Mouse (Mus musculus) embryo, embryonic 10.5 days (tissue): ENCODE measurements around the gene Hecw2.

ENCODE experiments used
- DNase-seq: peaks from one replicate; pipeline ENCODE4 v3.0.0-alpha.2; 2015; ENCODE audit warnings: low spot score

Hecw2 gene

GRCm38 (mm10) chr1:53890380-53890779, 304.6 kb downstream of the Hecw2 start:
- DNase-seq = peak; percentile 28

GRCm38 (mm10) chr1:53889806-53890205, 305.2 kb downstream of the Hecw2 start:
- DNase-seq = no peak

DNA sequence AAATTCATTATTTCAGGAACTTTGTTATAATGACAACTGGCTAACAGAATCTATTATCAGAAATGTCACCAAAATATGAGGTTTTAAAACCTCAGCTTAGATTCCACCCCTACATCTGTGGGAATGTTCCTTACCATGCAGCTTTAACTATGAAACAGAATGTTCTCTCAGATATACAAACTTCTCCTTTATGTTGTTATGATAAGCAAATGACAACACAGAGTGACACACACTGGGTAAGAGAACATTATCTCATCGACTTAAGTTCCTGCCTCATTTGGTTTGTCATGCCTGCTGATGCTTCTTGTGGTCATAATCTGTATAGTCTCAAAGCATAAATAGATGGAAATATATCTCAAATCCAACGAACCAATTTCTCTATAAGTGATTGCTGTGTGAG, 312.5 kb downstream of the Hecw2 start:
- DNase-seq = no peak

GRCm38 (mm10) chr1:53875919-53876318, 319.0 kb downstream of the Hecw2 start:
- no peak for DNase-seq

DNA sequence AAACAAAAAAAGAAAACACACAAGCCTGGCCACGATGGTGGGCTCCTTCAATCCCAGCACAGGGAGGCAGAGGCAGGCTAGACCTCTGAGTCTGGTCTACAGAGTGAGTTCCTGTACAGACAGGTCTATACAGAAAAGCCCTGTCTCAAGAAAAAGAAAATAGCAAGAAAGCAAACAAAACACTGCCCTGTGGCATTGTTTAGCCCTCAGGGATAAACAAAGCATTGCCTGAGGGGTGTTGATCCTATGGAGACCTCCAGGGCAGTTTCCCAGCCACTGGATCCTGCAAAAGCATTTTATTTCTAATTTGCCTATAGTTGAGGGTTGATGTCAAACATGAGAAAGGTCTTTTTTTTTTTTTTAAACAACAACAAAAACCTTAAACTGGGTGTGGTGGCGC, 327.7 kb downstream of the Hecw2 start:
- no peak for DNase-seq

DNA sequence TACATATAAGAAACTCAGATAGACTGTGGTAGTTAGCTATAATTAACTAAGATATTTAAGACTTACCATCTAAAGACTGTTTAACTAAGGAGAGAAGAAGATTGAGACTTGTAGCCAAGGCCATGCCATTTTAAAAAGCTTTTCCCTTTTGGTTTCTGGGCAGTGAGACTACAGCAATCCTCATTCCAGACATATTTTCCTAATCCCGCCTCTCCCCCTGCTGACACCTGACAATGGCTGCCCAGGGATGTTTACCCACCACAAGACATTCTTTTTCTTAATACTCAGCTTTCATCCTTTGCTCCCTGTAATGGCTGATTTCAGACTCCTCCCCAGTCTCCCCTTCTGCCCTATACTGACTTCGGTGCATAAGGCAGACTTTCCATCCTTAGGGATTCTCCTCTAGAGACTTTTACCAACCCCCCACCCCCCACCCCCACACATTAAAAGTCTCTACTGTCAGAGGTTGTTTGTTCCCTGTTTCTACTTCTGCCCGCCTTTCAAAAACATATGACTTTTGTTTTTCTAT, 328.5 kb downstream of the Hecw2 start:
- peak; percentile 12 for DNase-seq

- no peak for DNase-seq
These were observed 330.9 kb downstream of the Hecw2 start for GRCm38 (mm10) chr1:53864046-53864445.

- DNase-seq = no peak
These were observed 334.4 kb downstream of the Hecw2 start for GRCm38 (mm10) chr1:53860611-53861010.

GRCm38 (mm10) chr1:53859175-53859574, 335.8 kb downstream of the Hecw2 start:
- DNase-seq = no peak

- no peak for DNase-seq
These were observed 338.4 kb downstream of the Hecw2 start for GRCm38 (mm10) chr1:53856501-53857103.

DNA sequence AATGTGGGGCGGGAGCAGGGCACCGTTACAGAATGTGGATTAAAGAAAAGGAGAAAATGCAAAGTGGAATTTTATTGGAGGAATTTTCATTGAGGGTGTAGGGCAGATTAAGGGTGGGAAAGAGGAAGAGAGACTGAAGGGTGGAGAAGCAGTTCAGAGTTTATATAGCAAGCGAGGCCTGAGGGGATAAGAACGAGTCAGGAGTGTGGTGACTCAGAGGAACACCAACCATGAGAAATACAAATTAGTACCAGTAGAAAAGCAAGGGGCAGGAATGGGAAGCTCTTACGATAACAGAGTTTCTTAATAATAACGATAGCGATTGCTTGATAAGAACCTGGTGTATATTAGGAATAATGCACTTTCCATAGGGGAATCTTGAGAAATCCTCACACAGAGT, 339.2 kb downstream of the Hecw2 start:
- DNase-seq = no peak

- DNase-seq = no peak
These were observed 342.8 kb downstream of the Hecw2 start for GRCm38 (mm10) chr1:53852086-53852610.

DNA sequence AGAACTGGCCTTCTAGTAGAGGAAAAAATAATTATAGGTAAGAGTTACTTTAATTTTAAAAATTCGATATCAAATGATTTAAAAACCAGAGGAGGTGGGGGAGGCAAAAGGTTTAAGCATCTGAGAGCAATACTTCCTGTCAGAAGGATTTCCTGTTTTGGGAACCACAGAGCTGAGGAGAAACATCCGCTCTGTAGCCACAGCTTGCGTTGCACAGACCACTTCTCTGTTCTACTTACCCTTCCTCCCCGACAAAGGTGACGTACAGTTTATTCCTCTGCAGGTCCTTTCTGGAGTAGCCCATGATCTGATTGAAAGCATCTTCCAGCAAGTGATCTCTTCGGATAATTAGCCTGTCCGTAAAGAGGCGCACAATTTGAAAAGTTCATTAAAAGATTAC, 343.6 kb downstream of the Hecw2 start:
- DNase-seq = no peak

DNA sequence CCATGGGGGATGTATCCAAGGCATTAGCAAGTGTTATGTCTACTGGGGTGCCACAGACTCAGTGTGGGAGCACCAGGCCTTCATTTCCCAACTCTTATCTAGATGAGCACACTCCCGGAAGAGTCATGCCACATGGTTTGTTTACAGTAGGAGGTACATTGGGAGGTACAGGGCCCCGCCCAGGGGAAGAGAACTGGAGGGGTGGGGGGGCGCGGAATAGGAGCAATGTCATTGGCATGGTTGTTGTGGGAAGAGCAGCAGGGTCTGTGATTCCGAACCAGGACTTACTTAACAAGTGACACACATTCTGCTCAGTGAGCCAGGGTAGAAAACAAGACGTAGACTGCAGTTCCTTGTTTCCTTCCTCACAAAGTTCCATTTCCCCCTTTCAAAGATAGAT, 344.1 kb downstream of the Hecw2 start:
- DNase-seq = no peak

GRCm38 (mm10) chr1:53846665-53847237, 348.2 kb downstream of the Hecw2 start:
- DNase-seq = no peak

GRCm38 (mm10) chr1:53845854-53846253, 349.1 kb downstream of the Hecw2 start:
- DNase-seq = no peak

DNA sequence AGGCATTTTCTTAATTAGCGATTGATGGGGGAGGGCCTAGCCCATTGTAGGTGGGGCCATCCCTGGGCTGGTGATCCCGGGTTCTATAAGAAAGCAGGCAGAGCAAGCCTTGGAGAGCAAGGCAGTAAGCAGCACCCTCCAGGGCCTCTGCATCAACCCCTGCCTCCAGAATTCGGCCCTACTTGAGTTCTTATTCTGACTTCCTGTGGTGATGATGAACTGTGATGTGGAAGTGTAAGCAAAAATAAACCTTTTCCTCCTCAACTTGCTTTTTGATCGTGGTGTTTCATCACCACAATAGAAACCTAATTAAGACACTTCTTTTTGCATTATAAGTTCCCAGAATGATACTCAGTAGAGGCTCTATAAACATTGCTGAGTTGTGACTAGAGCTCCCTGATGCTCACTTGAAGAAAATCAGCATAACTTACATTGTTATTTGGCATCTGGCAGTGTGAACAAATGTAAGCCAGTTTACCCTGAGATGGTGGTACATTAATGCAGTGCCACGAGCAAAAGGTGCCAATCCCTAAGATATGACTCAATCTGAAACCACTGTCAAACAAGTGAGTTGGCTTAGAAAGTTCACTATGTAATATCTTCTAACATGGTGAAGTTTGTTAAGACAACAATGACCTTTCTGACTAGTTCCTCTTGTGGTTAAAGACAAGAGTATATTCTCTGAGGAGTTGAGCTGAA, 349.9 kb downstream of the Hecw2 start:
- no peak for DNase-seq

GRCm38 (mm10) chr1:53844122-53844913, 350.6 kb downstream of the Hecw2 start:
- no peak for DNase-seq

DNA sequence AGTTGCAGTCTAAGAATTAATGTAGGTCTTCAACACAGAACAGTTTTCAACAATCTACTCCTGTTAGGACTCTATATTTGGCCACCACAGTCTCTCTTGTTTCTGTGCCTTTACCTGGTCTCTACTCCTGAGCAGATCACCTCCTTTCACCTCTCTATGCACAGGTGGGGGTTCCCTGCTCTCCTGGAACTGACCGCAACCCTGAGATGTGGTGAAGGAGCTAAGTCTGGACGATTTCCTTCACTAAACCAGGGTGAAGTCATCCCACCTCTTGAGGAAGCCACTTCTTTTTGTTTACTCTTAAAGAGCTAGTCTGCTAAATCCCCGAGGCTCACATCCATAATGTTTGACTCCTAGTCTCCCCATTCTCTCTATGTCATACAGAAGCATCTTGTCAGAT, 351.9 kb downstream of the Hecw2 start:
- no peak for DNase-seq

DNA sequence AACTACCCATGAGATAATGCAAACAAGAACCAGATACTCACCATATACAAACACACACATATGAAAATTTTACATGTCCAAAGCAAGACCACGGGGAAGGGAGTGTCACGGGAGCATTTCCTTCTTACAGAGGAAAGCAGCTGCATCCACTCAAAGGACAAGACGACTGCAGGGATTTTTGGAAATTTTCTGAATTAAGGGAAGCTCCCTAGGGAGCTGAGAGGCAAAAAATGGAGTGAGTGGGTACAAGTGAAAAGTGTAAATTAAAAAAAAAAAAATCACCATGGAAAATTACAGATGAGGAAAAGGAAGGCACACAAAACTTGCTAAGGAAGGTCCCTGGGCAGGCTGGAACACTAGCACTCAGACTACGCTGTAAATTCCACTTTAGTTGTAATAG, 353.9 kb downstream of the Hecw2 start:
- DNase-seq = no peak

DNA sequence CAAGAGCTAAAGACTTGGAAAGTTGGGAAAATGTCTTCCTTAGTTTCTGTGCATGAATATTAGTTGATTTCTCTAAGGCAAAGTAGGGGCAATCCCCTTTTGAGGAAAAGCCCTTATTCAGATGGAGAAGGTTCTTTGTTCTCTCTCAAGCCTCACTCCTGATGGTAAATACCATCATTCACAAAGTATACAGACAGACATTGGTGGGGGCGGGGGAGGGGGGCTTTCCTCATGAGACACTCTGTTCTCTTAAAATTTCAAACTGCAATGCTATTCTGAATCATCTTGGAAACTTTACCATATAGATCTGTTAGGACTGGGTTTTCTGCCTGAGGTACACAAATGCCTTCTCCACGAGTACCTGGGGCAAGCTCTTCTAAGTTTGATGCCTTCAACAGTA, 355.6 kb downstream of the Hecw2 start:
- DNase-seq = no peak

- no peak for DNase-seq
These were observed 356.6 kb downstream of the Hecw2 start for GRCm38 (mm10) chr1:53838182-53838859.
